Mouse (Mus musculus) cerebellum, postnatal 10 days (tissue): ENCODE data around the gene Tspan2.
A peak's percentile ranks its signal among the peaks of the same experiment; 100 is the strongest.

Experiments
- DNase-seq, 2 experiments: peaks; one replicate each; pipeline ENCODE4 v3.0.0; 2021; ENCODE audit warnings: mixed read lengths in 2 of 2

Tspan2 gene

GRCm38 (mm10) chr3:102773018-102773417 is 38.7 kb downstream of the Tspan2 start:
- peak; percentile 56 to 64 for DNase-seq

GRCm38 (mm10) chr3:102782618-102783017 is 48.3 kb downstream of the Tspan2 start, which contains the start of gene Tshb:
Tshb (minus strand) TSS chr3:102782718.
- DNase-seq = no peak

- no peak for DNase-seq
Measured at GRCm38 (mm10) chr3:102787369-102787768, 53.0 kb downstream of the Tspan2 start.

GRCm38 (mm10) chr3:102803937-102804336 is 69.6 kb downstream of the Tspan2 start:
- peak; percentile 93 to 95 for DNase-seq

- DNase-seq = peak in 1 of 2 experiments; percentile 12
Measured at GRCm38 (mm10) chr3:102842386-102842785, 108.1 kb downstream of the Tspan2 start.

- no peak for DNase-seq
Measured at GRCm38 (mm10) chr3:102848661-102849060, 114.3 kb downstream of the Tspan2 start.
